Mouse (Mus musculus) neural tube, embryonic 12.5 days (tissue): ENCODE results near the gene Olfr722. TPM values are rescaled to one million over a fixed set of nuclear protein-coding genes. Genes with fewer than 3 reads are reported as not detected.
"Not testable (repeated sequence)": the region's sequence is repeated elsewhere in the genome, so short reads cannot be mapped to it uniquely, and the experiment has no call there.

Source experiments
- ATAC-seq: fragments of 200-750 bp; cut with Nextera tagmentation; 2 replicates; pipeline ENCODE4 v1.8.0; 2017; ENCODE audit warnings: low read depth, mild to moderate bottlenecking, moderate TSS enrichment, moderate library complexity; ENCODE audit not compliant: low FRiP score
- H3K27ac ChIP-seq: fragments of 300-500 bp; sonication (generic); 2 replicates; pipeline ENCODE4 v1.5.1; 2016
- H3K27me3 ChIP-seq: fragments of 300-500 bp; sonication (generic); replicated peaks from 2 replicates; pipeline ENCODE4 v1.6.1; 2016; ENCODE audit warnings: mild to moderate bottlenecking
- H3K36me3 ChIP-seq: fragments of 300-500 bp; sonication (generic); 2 replicates; pipeline ENCODE4 v1.6.1; 2016; ENCODE audit warnings: mild to moderate bottlenecking
- H3K4me1 ChIP-seq: fragments of 300-500 bp; sonication (generic); 2 replicates; pipeline ENCODE4 v1.6.1; 2016
- H3K4me2 ChIP-seq: fragments of 300-500 bp; sonication (generic); replicated peaks from 2 replicates; pipeline ENCODE4 v1.6.1; 2016; ENCODE audit warnings: mild to moderate bottlenecking
- H3K4me3 ChIP-seq: fragments of 300-500 bp; sonication (generic); 2 replicates; pipeline ENCODE4 v1.5.1; 2016
- H3K9ac ChIP-seq: fragments of 300-500 bp; sonication (generic); 2 replicates; pipeline ENCODE4 v1.6.1; 2016; ENCODE audit warnings: mild to moderate bottlenecking
- H3K9me3 ChIP-seq: fragments of 300-500 bp; sonication (generic); 2 replicates; pipeline ENCODE4 v1.6.1; 2016; ENCODE audit warnings: mild to moderate bottlenecking
- polyA plus RNA-seq: library from polyadenylated mRNA; unstranded; fragments of >200 nt; fragmentation: Nextera tagmentation; extraction: Ambion mirVana; gene quantifications from 2 replicates; pipeline ENCODE4 v1.2.1, GENCODE M21; 2016

Gene Olfr722
- polyA plus RNA-seq = not detected in 2 replicates

DNA sequence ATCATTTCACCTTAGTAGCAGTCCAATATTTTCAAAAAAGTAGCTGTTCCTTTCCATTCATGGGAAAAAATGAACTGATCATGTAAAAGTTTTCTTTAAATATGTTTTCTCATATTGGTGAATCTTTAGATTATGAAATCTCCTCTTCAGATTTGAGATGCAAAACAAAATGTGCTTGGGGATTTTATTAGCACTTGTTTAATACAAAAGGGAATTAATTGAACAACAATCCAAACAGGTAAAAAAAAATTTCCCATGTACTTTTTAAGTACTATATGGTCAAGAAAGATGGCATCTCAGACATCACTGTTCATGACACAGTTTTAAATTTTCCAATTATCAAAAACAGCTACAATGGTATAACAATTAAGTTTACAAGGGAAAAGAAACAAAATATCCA lies at the start of gene Olfr722:
Gene Olfr722 (minus strand): TSS at position 101 of the 400 bp plus-strand sequence.
- H3K9ac ChIP-seq = no peak within 1 kb of the TSS
- H3K4me1 ChIP-seq = no peaks in the 10 kb centered on the region
- no peak within 1 kb of the TSS for H3K4me3 ChIP-seq
- H3K27ac ChIP-seq = no peak within 1 kb of the TSS
- H3K9me3 ChIP-seq = no peaks in the 10 kb centered on the region
- no peak for ATAC-seq
- no peak within 1 kb of the TSS for H3K4me2 ChIP-seq
- H3K27me3 ChIP-seq = no peaks in the 10 kb centered on the region
- H3K36me3 ChIP-seq = no peaks in the 10 kb centered on the region

DNA sequence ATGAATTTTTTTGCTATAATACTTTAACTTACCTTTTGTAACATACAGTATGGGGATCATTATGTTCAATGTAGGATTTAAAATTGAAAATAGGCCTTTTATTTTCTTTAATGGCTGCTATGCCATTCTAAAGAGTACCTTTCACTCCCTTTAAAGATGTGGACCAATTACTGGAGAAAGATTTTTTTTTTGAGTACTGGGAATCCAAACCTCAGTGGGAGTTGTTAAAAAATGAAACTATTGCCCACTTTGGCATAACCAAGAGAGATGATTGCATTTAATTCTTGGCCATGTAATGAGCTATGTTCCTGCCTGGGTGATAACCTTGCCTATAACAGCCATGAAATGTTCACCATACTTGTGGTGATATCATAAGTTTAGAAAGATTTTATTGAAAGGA lies 29.9 kb upstream of the Olfr722 start, which contains the start of gene Olfr723:
Gene Olfr723 (minus strand): TSS at position 101 of the 400 bp plus-strand sequence.
- H3K4me3 ChIP-seq, H3K27ac ChIP-seq, H3K27me3 ChIP-seq, H3K4me1 ChIP-seq, ATAC-seq, H3K9ac ChIP-seq, H3K4me2 ChIP-seq, H3K9me3 ChIP-seq, H3K36me3 ChIP-seq: not testable (repeated sequence)

DNA sequence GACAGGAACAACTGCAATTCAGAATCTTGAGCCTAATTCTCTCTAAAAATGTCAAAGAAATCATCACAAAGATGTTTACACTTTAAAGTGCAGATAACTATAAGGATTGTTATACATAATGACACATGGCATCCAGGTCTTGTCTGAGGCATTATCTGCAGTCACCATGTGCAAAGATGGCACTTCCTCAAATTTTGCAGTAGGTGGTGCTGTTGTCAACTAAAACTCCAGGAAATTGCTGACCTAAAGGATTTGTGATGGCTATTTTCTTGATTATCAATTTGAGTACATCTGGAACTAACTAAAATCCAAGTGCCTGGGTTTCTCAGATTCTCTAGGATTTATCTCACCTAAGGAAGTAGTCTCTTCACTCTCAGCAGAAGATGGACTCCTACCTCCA lies 41.4 kb downstream of the Olfr722 start:
- no peak overlapping the region for H3K9ac ChIP-seq
- H3K36me3 ChIP-seq = no peaks in the 10 kb centered on the region
- no peaks in the 10 kb centered on the region for H3K9me3 ChIP-seq
- H3K4me3 ChIP-seq = no peak overlapping the region
- no peaks in the 10 kb centered on the region for H3K27me3 ChIP-seq
- H3K4me1 ChIP-seq = no peaks in the 10 kb centered on the region
- no peak overlapping the region for H3K27ac ChIP-seq
- no peak overlapping the region for H3K4me2 ChIP-seq
- no peak for ATAC-seq

Other genes starting within 250 kb of the Olfr722 start
- 38.4 and 47.9 TPM in 2 replicates for gene Armh4, start 118.6 kb downstream of the Olfr722 start, polyA plus RNA-seq
- gene Olfr723, start 29.8 kb upstream of the Olfr722 start, polyA plus RNA-seq = not detected in 2 replicates
- not detected in 2 replicates for gene Olfr724, start 61.3 kb upstream of the Olfr722 start, polyA plus RNA-seq
- not detected in 2 replicates for gene Olfr725, start 138.4 kb upstream of the Olfr722 start, polyA plus RNA-seq
- gene Olfr726, start 189.0 kb upstream of the Olfr722 start, polyA plus RNA-seq = not detected in 2 replicates
- gene Olfr727, start 221.2 kb upstream of the Olfr722 start, polyA plus RNA-seq = not detected in 2 replicates
- not detected in 2 replicates for gene Olfr728, start 240.7 kb upstream of the Olfr722 start, polyA plus RNA-seq